Mouse (Mus musculus) hindbrain, embryonic 12.5 days (tissue): ENCODE data around the gene Ppp1r14a. TPM values are rescaled to one million over a fixed set of nuclear protein-coding genes. Genes with fewer than 3 reads are reported as not detected.

Experiments
- ATAC-seq: fragments of 200-750 bp; cut with Nextera tagmentation; 2 replicates; pipeline ENCODE4 v1.8.0; 2017; ENCODE audit warnings: moderate TSS enrichment; ENCODE audit not compliant: low FRiP score
- H3K27ac ChIP-seq: fragments of 300-500 bp; sonication (generic); 2 replicates; pipeline ENCODE4 v1.5.1; 2016; ENCODE audit warnings: mild to moderate bottlenecking
- H3K27me3 ChIP-seq: fragments of 300-500 bp; sonication (generic); 2 replicates; pipeline ENCODE4 v1.6.1; 2016; ENCODE audit warnings: mild to moderate bottlenecking
- H3K36me3 ChIP-seq: fragments of 300-500 bp; sonication (generic); 2 replicates; pipeline ENCODE4 v1.6.1; 2016; ENCODE audit warnings: mild to moderate bottlenecking
- H3K4me1 ChIP-seq: fragments of 300-500 bp; sonication (generic); 2 replicates; pipeline ENCODE4 v1.6.1; 2016
- H3K4me2 ChIP-seq: fragments of 300-500 bp; sonication (generic); replicated peaks from 2 replicates; pipeline ENCODE4 v1.6.1; 2016; ENCODE audit warnings: mild to moderate bottlenecking
- H3K4me3 ChIP-seq: fragments of 300-500 bp; sonication (generic); 2 replicates; pipeline ENCODE4 v1.5.1; 2016; ENCODE audit warnings: mild to moderate bottlenecking
- H3K9ac ChIP-seq: fragments of 300-500 bp; sonication (generic); 2 replicates; pipeline ENCODE4 v1.6.1; 2016; ENCODE audit warnings: mild to moderate bottlenecking, moderate library complexity
- H3K9me3 ChIP-seq: fragments of 300-500 bp; sonication (generic); replicated peaks from 2 replicates; pipeline ENCODE4 v1.6.1; 2016; ENCODE audit warnings: mild to moderate bottlenecking
- WGBS: fragments of 180-500 bp; shearing (Covaris S2); methylation state at CpG from one replicate; pipeline ENCODE4 v1.1.7; 2016; 5-methylcytosine and 5-hydroxymethylcytosine counted together
- polyA plus RNA-seq: library from polyadenylated mRNA; unstranded; fragments of >200 nt; fragmentation: Nextera tagmentation; extraction: Ambion mirVana; gene quantifications from 2 replicates; pipeline ENCODE4 v1.2.1, GENCODE M21; 2016

The Ppp1r14a gene
- polyA plus RNA-seq, 1 experiment from 2014 or later, result 20.8 TPM

DNA sequence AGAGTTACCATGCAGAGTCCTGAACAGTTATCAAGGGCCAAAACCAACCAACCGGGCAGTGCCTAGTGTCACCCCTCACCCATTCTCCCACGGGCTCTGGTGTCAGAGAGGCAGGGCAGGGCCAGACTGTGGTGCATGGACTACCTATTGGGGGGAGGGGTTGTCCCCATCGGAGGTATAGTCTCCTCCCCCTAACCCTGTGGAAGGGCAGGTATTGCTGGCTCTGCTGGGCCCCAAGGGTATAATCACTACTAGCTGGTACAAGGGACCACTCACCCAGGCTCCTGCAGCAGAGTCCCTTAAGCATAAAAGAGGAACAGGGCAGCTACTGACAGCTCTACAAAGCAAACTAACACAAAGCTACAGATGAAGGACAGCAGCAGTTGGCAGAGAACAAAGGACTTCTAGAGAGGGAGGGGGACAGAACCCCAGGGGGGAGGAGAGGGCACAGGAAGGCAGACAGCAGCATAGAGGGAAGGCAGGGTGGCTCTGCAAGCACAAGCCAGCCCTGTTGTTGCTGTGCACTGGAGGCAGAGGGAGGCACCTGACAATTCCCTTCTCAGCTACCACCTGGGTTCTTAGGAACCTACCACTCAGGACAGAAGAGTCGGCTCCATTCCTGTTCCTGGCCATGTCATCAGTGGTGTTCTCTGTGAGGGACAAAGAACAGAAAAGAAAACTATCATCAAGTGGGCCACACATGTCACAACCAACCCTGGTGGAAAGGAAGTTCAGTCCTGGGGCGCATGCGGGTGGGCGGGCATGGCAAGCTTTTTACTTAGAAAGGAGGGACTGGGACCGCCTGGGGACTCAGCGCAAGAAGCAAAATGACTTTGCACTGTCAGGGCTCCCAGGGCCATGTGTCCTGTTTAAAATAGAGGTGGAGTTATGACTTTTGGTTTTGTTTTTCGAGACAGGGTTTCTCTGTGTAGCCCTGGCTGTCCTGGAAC, 29.1 kb upstream of the Ppp1r14a start:
- H3K4me1 ChIP-seq, result peaks cover 21% of the 10 kb centered on the region
- no peak overlapping the region for H3K4me3 ChIP-seq
- H3K27me3 ChIP-seq, result no peaks in the 10 kb centered on the region
- WGBS, result 50% methylated on average over 10 of the region's 10 CpGs
- no peak overlapping the region for H3K4me2 ChIP-seq
- H3K36me3 ChIP-seq, result no peaks in the 10 kb centered on the region
- no peak overlapping the region for H3K27ac ChIP-seq
- no peaks in the 10 kb centered on the region for H3K9me3 ChIP-seq
- peak; percentile 62 for ATAC-seq
- no peak overlapping the region for H3K9ac ChIP-seq

GRCm38 (mm10) chr7:29262151-29262550, 27.0 kb upstream of the Ppp1r14a start:
- H3K4me1 ChIP-seq, result peaks cover 23% of the 10 kb centered on the region
- no peak overlapping the region for H3K4me3 ChIP-seq
- H3K36me3 ChIP-seq, result no peaks in the 10 kb centered on the region
- H3K9ac ChIP-seq, result no peak overlapping the region
- ATAC-seq, result no peak
- no peaks in the 10 kb centered on the region for H3K27me3 ChIP-seq
- WGBS, result 80% methylated on average over 6 of the region's 6 CpGs
- H3K9me3 ChIP-seq, result no peaks in the 10 kb centered on the region
- no peak overlapping the region for H3K4me2 ChIP-seq
- H3K27ac ChIP-seq, result no peak overlapping the region

GRCm38 (mm10) chr7:29263831-29264230, 25.3 kb upstream of the Ppp1r14a start:
- Histone ChIP-seq H3K4me3 (no peak overlapping the region), H3K27me3 (no peaks in the 10 kb centered on the region), H3K27ac (no peak overlapping the region), H3K9ac (no peak overlapping the region), H3K4me2 (no peak overlapping the region), H3K4me1 (peaks cover 16% of the 10 kb centered on the region), H3K36me3 (no peaks in the 10 kb centered on the region), H3K9me3 (no peaks in the 10 kb centered on the region)
- no peak for ATAC-seq
- WGBS, result 94% methylated on average over 3 of the region's 3 CpGs

DNA sequence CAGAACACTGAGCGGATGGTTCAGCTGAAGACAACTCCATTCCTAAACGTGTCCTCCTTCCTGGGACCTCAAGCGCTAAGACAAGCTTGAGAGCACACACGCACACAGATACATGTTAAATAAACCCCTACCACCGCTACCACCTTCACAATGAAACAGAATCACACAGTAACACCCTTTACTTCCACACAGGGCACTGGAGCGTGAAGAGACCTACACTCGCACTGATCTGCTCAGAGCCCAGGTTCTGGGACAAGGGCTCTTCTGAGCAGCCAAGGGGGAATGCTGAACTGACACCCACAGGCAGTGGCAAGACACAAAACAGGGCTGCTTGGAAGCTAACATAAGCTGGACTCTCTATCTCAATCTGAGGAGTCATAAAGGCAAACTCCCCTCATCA, 23.5 kb upstream of the Ppp1r14a start:
- no peak overlapping the region for H3K9ac ChIP-seq
- no peaks in the 10 kb centered on the region for H3K9me3 ChIP-seq
- H3K36me3 ChIP-seq, result no peaks in the 10 kb centered on the region
- no peak overlapping the region for H3K4me3 ChIP-seq
- H3K4me1 ChIP-seq, result 0 out of 2 replicates have a peak, but pooled peaks cover 2% of the 10 kb centered on the region
- H3K27ac ChIP-seq, result no peak overlapping the region
- WGBS, result 70% methylated on average over 7 of the region's 7 CpGs
- H3K27me3 ChIP-seq, result no peaks in the 10 kb centered on the region
- no peak overlapping the region for H3K4me2 ChIP-seq
- ATAC-seq, result no peak

DNA sequence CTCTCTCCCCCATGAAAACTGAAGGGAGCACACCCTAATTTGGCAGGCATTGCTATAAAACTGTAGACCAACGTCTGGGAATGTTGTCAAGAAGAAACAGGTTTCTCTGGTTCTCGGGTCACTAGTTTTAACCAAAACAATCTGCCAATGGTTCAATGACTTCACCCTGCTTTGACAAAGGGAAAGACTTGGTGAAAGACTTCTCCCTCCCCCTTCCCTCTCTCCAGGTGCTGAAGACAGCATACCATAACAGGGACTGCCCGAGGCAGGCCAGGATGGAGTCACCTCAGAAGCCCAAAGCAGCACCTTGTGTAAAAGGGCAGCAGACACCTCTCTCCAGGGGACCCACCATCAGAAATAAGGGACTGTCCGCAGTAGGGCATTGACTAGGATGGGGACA, 22.2 kb upstream of the Ppp1r14a start:
- whole genome bisulfite sequencing, result 58% methylated on average over 4 of the region's 4 CpGs
- H3K4me1 ChIP-seq, result 0 out of 2 replicates have a peak, but pooled peaks cover 2% of the 10 kb centered on the region
- H3K4me3 ChIP-seq, result no peak overlapping the region
- no peak overlapping the region for H3K9ac ChIP-seq
- H3K4me2 ChIP-seq, result no peak overlapping the region
- no peak overlapping the region for H3K27ac ChIP-seq
- no peak for ATAC-seq
- no peaks in the 10 kb centered on the region for H3K27me3 ChIP-seq
- H3K9me3 ChIP-seq, result no peaks in the 10 kb centered on the region
- H3K36me3 ChIP-seq, result no peaks in the 10 kb centered on the region

GRCm38 (mm10) chr7:29270445-29270844, 18.7 kb upstream of the Ppp1r14a start:
- Histone ChIP-seq H3K4me2 (no peak overlapping the region), H3K4me3 (no peak overlapping the region), H3K27me3 (no peaks in the 10 kb centered on the region), H3K4me1 (0 out of 2 replicates have a peak, but pooled peaks cover 2% of the 10 kb centered on the region), H3K27ac (no peak overlapping the region), H3K36me3 (no peaks in the 10 kb centered on the region), H3K9ac (no peak overlapping the region), H3K9me3 (no peaks in the 10 kb centered on the region)
- ATAC-seq, result no peak
- 80% methylated on average over 4 of the region's 4 CpGs for WGBS

DNA sequence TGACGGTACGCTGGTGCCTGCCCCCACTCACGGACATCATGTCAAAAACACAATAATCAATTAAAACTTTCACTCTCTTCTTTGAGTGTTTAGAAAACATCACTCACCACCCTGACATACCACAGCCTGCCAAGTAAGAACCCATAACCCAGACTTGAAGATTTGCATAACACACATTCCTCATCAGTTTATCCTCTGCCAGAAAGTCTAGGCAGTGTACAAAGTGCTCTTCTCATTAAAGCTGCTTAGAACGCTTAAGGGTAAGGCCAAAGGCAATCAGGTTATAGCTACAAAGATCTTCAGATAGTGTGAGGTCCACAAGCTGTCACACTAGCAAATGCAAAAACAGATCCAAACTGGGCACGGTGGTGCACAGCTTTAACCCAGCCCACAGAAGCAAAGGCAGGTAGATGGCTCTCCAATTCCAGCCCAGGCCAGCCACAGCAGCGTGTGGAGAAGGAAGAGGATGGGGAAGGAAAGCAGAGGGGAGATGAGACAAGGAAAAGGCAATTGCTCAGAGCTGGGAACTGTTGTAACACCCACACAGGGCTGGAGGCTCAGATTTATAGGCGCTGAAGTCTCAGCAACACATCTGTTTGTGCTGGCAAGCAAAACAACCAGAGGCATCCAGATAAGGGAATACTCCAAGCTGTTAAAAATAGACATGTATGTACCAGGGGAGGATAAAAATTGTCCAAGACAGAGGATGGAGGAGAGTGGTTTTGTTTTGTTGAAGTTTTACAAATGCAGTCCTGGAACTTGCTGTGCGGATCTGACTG, 17.2 kb upstream of the Ppp1r14a start:
- 77% methylated on average over 8 of the region's 8 CpGs for WGBS
- Histone ChIP-seq H3K36me3 (no peaks in the 10 kb centered on the region), H3K9ac (no peak overlapping the region; the same call in 1 of the 2 replicates), H3K4me2 (no peak overlapping the region), H3K9me3 (no peaks in the 10 kb centered on the region), H3K27me3 (no peaks in the 10 kb centered on the region), H3K4me3 (no peak overlapping the region), H3K27ac (no peak overlapping the region), H3K4me1 (no peaks in the 10 kb centered on the region)
- ATAC-seq, result no peak

DNA sequence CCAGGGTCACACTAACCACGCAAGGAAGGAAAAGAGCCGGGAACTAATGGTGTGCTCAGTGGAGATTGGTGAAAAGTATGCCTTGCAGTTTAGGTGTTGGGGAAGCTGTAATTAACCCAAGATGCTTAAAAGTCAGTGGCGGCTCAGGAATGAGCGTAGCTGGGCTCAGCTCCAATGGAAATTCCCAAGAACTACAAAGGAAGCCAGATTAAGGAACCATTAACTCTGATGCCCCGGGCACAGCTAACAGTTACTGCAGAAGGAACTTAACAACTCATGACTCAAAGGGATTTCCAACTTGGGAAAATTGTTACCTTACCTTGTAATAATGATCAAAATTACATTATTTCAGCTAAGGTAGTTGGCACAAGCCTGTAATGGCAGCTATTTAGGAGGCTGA, 12.4 kb upstream of the Ppp1r14a start:
- peaks cover 10% of the 10 kb centered on the region for H3K4me1 ChIP-seq
- WGBS, result 76% methylated on average over 5 of the region's 5 CpGs
- H3K27me3 ChIP-seq, result peaks cover 23% of the 10 kb centered on the region
- H3K4me3 ChIP-seq, result no peak overlapping the region
- no peaks in the 10 kb centered on the region for H3K36me3 ChIP-seq
- no peak overlapping the region for H3K27ac ChIP-seq
- H3K9me3 ChIP-seq, result no peaks in the 10 kb centered on the region
- H3K9ac ChIP-seq, result no peak overlapping the region
- no peak overlapping the region for H3K4me2 ChIP-seq
- no peak for ATAC-seq

DNA sequence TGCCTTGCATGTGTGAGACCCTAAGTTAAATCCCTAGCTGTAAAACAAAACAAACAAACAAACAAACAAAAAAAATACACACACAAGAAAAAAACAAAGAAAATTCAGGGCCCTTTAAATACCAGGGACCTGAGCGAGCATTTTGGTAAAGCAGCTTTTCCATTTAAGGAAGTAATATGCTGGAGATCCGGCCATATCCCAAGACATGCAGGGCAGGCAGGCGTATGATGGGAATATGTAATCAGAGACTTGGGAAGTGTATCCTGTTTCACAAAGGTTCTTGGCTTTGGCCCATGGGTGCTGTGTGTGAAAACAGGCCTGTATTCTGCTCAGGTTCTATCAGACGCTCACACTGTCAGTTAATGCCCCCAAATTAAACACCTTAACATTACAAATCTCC, 11.6 kb upstream of the Ppp1r14a start:
- Histone ChIP-seq H3K9ac (no peak overlapping the region), H3K9me3 (no peaks in the 10 kb centered on the region), H3K4me3 (no peak overlapping the region), H3K4me1 (peaks cover 15% of the 10 kb centered on the region), H3K27ac (no peak overlapping the region), H3K27me3 (peaks cover 31% of the 10 kb centered on the region), H3K4me2 (no peak overlapping the region), H3K36me3 (no peaks in the 10 kb centered on the region)
- 82% methylated on average over 4 of the region's 4 CpGs for WGBS
- no peak for ATAC-seq

DNA sequence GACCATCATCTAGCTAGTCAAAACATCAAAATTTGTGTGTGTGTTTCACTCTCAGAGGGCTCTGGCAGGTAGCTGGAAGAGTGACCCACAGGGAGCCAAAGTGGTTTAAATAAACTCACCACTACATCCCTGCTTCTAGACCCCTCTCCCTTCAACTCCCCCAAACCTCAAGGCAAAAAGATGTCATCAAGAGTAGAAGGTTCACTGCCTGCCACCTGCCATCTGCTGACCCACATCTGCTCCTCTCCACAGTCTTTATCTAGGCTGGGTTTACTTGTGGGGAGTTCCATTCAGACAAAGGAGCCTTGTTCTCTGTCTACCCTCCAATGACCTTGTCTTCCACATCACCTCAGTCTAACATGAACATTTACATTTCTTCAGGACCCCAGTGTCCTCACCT, 9.8 kb upstream of the Ppp1r14a start:
- Histone ChIP-seq H3K9ac (no peak overlapping the region), H3K4me3 (no peak overlapping the region), H3K27ac (no peak overlapping the region), H3K9me3 (no peaks in the 10 kb centered on the region), H3K4me1 (peaks cover 15% of the 10 kb centered on the region), H3K27me3 (peaks cover 41% of the 10 kb centered on the region), H3K36me3 (no peaks in the 10 kb centered on the region), H3K4me2 (no peak overlapping the region)
- no peak for ATAC-seq

DNA sequence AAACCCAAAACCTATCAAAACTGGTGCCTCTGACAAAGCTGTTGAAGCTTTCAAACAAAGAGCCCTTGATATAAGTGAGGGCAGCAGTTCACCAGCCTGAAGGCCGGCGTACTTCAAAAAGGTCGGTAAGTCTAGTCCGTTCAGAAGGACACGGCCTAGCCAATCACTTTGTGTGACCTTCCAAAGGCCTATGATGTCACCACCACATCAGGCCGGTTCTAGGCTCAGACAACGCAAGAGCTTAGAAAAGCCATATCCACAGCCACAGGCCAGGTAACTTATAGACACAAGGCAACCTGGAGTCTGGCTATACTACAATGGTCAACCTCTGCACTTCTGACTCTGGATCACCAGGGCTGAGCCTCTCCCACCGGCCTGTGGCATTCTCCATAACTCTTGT, 9.2 kb upstream of the Ppp1r14a start:
- Histone ChIP-seq H3K36me3 (no peaks in the 10 kb centered on the region), H3K4me1 (peaks cover 15% of the 10 kb centered on the region), H3K4me3 (no peak overlapping the region), H3K4me2 (no peak overlapping the region), H3K27ac (no peak overlapping the region), H3K27me3 (peaks cover 42% of the 10 kb centered on the region), H3K9me3 (no peaks in the 10 kb centered on the region), H3K9ac (no peak overlapping the region)
- WGBS, result 86% methylated on average over 8 of the region's 8 CpGs
- ATAC-seq, result no peak

DNA sequence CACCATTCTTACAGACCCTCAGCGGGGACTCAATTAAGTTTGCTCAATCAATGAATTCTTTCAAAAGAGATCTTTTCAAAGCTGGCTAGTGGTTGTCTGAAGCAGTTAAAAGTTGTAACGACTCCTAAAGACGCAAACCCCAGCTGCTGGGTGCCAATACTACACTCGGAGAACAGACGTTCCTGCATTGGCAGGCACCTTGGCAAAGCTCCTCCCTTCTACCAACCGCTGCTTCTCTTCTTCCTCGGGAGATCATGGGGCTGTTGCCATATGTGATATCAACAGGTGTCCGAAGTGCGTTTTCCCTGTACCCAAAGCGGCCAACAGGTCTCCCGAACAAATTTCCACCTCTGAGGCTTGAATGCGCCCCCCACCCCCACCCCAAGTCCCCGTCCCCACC, 8.3 kb upstream of the Ppp1r14a start:
- H3K27me3 ChIP-seq, result peaks cover 42% of the 10 kb centered on the region
- H3K36me3 ChIP-seq, result no peaks in the 10 kb centered on the region
- peak overlapping the region; percentile 68; the same call in 1 of the 2 replicates for H3K9ac ChIP-seq
- H3K4me2 ChIP-seq, result peak overlapping the region; percentile 97
- H3K4me3 ChIP-seq, result peak overlapping the region; percentile 56
- H3K27ac ChIP-seq, result no peak overlapping the region
- ATAC-seq, result no peak
- WGBS, result 16% methylated on average over 13 of the region's 13 CpGs
- H3K9me3 ChIP-seq, result no peaks in the 10 kb centered on the region
- peaks cover 15% of the 10 kb centered on the region for H3K4me1 ChIP-seq
